Mouse (Mus musculus) C2C12 (cell line): ENCODE measurements around the gene 4930432K21Rik. TPM values are rescaled to one million over a fixed set of nuclear protein-coding genes. Genes with fewer than 3 reads are reported as not detected.
A peak's percentile ranks its signal among the peaks of the same experiment; 100 is the strongest.

Source experiments
- H3K27me3 ChIP-seq: one replicate; pipeline ENCODE4 v1.6.1; 2011; ENCODE audit not compliant: control insufficient read depth, insufficient read depth, insufficient read length
- H3K36me3 ChIP-seq: one replicate; pipeline ENCODE4 v1.6.1; 2011; ENCODE audit not compliant: control insufficient read depth, insufficient read depth
- H3K4me3 ChIP-seq: one replicate; pipeline ENCODE4 v1.5.1; 2011; ENCODE audit warnings: mild to moderate bottlenecking, control low read depth; ENCODE audit not compliant: poor library complexity, insufficient read depth, severe bottlenecking
- H3K79me2 ChIP-seq: one replicate; pipeline ENCODE4 v1.6.1; 2011; ENCODE audit not compliant: control insufficient read depth, insufficient read depth
- H3K79me3 ChIP-seq: one replicate; pipeline ENCODE4 v1.6.1; 2011; ENCODE audit warnings: low read depth, control low read depth
- H3ac ChIP-seq: one replicate; pipeline ENCODE3; 2011; ENCODE audit warnings: low read depth; ENCODE audit not compliant: control insufficient read depth, insufficient read length
- CEBPB ChIP-seq: IDR thresholded peaks from one replicate; pipeline ENCODE4 v1.6.1; 2011; ENCODE audit warnings: low read depth, mild to moderate bottlenecking, control low read depth, moderate library complexity
- CTCF ChIP-seq: IDR thresholded peaks from one replicate; pipeline ENCODE4 v1.5.1; 2011; ENCODE audit not compliant: control insufficient read depth, insufficient read depth, insufficient read length
- FOSL1 ChIP-seq: IDR thresholded peaks from one replicate; pipeline ENCODE4 v1.8.0; 2011; ENCODE audit warnings: mild to moderate bottlenecking, low read length; ENCODE audit not compliant: poor library complexity, insufficient read depth, severe bottlenecking
- MAX ChIP-seq: IDR thresholded peaks from one replicate; pipeline ENCODE4 v1.6.1; 2011; ENCODE audit warnings: mild to moderate bottlenecking, control low read depth
- MYOD1 ChIP-seq: IDR thresholded peaks from one replicate; pipeline ENCODE4 v1.6.1; 2011; ENCODE audit warnings: low read depth; ENCODE audit not compliant: control insufficient read depth, insufficient read length
- MYOG ChIP-seq: IDR thresholded peaks from one replicate; pipeline ENCODE4 v1.6.1; 2011; ENCODE audit not compliant: control insufficient read depth, insufficient read length; ENCODE audit errors: extremely low read depth
- USF1 ChIP-seq: IDR thresholded peaks from one replicate; pipeline ENCODE4 v1.6.1; 2011; ENCODE audit warnings: low read depth, mild to moderate bottlenecking, control low read depth, moderate library complexity
- polyA plus RNA-seq: library from polyadenylated mRNA; unstranded; fragments of >200 nt; fragmentation: generic; extraction: Trizol; gene quantifications from one replicate; pipeline ENCODE4 v1.2.1, GENCODE M21; 2012; ENCODE audit warnings: missing spikeins

4930432K21Rik gene
- polyA plus RNA-seq, 1 experiment, result 0.61 TPM

- H3K27me3 ChIP-seq, result no peaks in the 10 kb centered on the region
- peak within 1 kb of the TSS; percentile 96 for H3ac ChIP-seq
- peaks cover 35% of the 10 kb centered on the region for H3K79me2 ChIP-seq
- peaks cover 16% of the 10 kb centered on the region for H3K79me3 ChIP-seq
- peak within 1 kb of the TSS; percentile 49 for H3K4me3 ChIP-seq
- TF ChIP-seq CEBPB, result no peak
- TF ChIP-seq MAX, result no peak
- no peak for TF ChIP-seq MYOD1
- no peak for TF ChIP-seq USF1
- no peak for TF ChIP-seq MYOG
- no peak for TF ChIP-seq FOSL1
- peaks cover 14% of the 10 kb centered on the region for H3K36me3 ChIP-seq
Observed at GRCm38 (mm10) chr8:84104697-84105609, 42.9 kb upstream of the 4930432K21Rik start, which contains the start of gene Dcaf15. Dcaf15 (minus strand) TSS chr8:84104768.

GRCm38 (mm10) chr8:84105676-84106075 is 42.1 kb upstream of the 4930432K21Rik start:
- no peaks in the 10 kb centered on the region for H3K27me3 ChIP-seq
- TF ChIP-seq FOSL1 (no peak), MYOD1 (no peak), USF1 (no peak), MAX (no peak), CTCF (no peak), MYOG (no peak), CEBPB (no peak)

GRCm38 (mm10) chr8:84106216-84107040 is 41.4 kb upstream of the 4930432K21Rik start:
- Histone ChIP-seq H3K36me3 (peaks cover 9% of the 10 kb centered on the region), H3K4me3 (no peak overlapping the region), H3ac (no peak overlapping the region), H3K79me3 (peaks cover 13% of the 10 kb centered on the region), H3K27me3 (no peaks in the 10 kb centered on the region), H3K79me2 (peaks cover 29% of the 10 kb centered on the region)
- TF ChIP-seq MYOD1, result no peak
- no peak for TF ChIP-seq CTCF
- no peak for TF ChIP-seq CEBPB
- no peak for TF ChIP-seq MAX
- TF ChIP-seq USF1, result no peak
- no peak for TF ChIP-seq MYOG
- no peak for TF ChIP-seq FOSL1

More at GRCm38 (mm10) chr8:84105676-84106075, 42.1 kb upstream of the 4930432K21Rik start:
- H3K79me3 ChIP-seq, result peaks cover 13% of the 10 kb centered on the region
- H3K36me3 ChIP-seq, result peaks cover 13% of the 10 kb centered on the region
- H3ac ChIP-seq, result no peak overlapping the region
- no peak overlapping the region for H3K4me3 ChIP-seq
- H3K79me2 ChIP-seq, result peaks cover 31% of the 10 kb centered on the region

GRCm38 (mm10) chr8:84115646-84116045 is 32.2 kb upstream of the 4930432K21Rik start:
- no peaks in the 10 kb centered on the region for H3K79me3 ChIP-seq
- H3K4me3 ChIP-seq, result no peak overlapping the region
- no peaks in the 10 kb centered on the region for H3K36me3 ChIP-seq
- no peaks in the 10 kb centered on the region for H3K79me2 ChIP-seq
- no peaks in the 10 kb centered on the region for H3K27me3 ChIP-seq
- TF ChIP-seq FOSL1 (no peak), MYOG (no peak), CEBPB (no peak), CTCF (no peak), MYOD1 (no peak), USF1 (no peak), MAX (no peak)
- no peak overlapping the region for H3ac ChIP-seq

GRCm38 (mm10) chr8:84122151-84122550 is 25.7 kb upstream of the 4930432K21Rik start:
- Histone ChIP-seq H3K4me3 (no peak overlapping the region), H3K79me3 (no peaks in the 10 kb centered on the region), H3K27me3 (no peaks in the 10 kb centered on the region), H3K79me2 (no peaks in the 10 kb centered on the region), H3K36me3 (no peaks in the 10 kb centered on the region), H3ac (no peak overlapping the region)
- TF ChIP-seq CEBPB (no peak), FOSL1 (no peak), MYOG (no peak), USF1 (no peak), CTCF (no peak), MAX (no peak), MYOD1 (no peak)
